Mouse (Mus musculus): ENCODE results near the gene Macrod2.

- no peak for TF ChIP-seq CTCF (IDR thresholded peaks at IDR 0.05; ENCODE audit: insufficient read depth, low read depth, low read length)
- TF ChIP-seq POLR2A (IDR thresholded peaks at IDR 0.05; ENCODE audit: insufficient read depth, low read depth, low read length): no peak
Observed at GRCm38 (mm10) chr2:140715822-140716221, 320.7 kb downstream of the Macrod2 start.
